Mouse (Mus musculus) T-cell, adult 2 months (primary cell): ENCODE measurements at regions not wholly inside any gene's neighbourhood (a gene's known extent, or its start where the extent isn't known, plus 50 kb on each side); places are given as distances from the start of the nearest gene placed in this dataset.

Experiments
- DNase-seq: peaks from one replicate; pipeline ENCODE4 v3.0.0; 2022; ENCODE audit warnings: low spot score

GRCm38 (mm10) chr3:120748513-120748912 lies 423.0 kb downstream of the Rwdd3 start:
- no peak for DNase-seq

GRCm38 (mm10) chr3:120747678-120748077 lies 423.8 kb downstream of the Rwdd3 start:
- DNase-seq: no peak

DNA sequence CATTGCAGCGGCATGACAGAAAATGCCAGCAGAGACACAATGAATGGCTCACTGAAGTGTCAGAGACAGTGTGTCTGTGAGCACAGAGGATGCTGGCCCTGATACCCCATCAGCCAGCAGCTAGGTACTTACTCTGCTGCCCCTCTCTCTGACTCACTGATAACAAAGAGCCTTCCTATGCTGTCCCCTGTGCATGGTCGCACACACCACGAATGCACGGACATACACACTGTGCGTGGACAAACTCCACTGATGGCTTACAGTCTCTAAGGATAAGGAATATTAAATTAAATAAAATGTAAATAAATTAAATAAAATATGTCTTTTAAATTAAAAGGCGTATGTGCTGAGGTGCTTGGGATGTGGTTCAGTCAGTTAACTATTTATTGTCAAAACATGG lies 438.2 kb downstream of the Rwdd3 start:
- DNase-seq: no peak

DNA sequence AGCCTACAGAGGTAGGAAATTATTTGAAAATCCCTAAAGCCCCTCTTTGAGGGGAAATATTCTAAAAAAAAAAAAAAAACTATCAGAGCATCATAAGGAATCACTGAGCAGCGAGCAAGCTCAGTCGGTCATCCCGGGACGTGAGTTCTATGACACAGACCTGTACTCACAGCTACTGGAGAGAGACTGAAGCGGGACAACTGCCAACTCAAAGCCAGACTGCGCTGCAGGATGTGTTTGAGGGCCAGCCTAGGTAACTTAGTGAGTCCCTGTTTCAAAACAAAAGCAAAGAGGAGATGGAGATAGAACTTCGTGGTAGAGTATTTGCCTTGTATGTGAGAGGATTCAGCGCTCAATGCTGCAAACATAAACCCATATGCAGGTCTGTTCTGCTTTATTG lies 439.1 kb downstream of the Rwdd3 start:
- DNase-seq: no peak

DNA sequence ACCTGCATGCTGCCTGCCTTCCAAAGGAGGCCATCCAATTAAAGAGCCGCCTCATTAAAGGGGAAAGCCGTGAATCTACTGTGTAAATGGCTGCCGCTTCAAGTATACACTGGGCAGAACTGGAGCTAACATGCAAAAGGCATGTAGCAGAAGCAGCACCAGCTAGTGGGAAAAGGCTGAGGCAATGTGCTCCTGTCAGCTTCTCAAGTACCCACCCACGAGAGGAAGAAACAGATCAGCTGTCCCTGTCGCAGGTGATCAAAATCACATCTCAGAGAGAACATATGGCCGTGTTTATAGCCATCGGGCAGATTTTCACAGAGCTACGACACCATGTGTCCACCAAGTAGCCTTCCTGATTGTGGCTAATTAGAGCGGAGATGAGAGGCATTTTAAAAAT lies 440.2 kb downstream of the Rwdd3 start:
- no peak for DNase-seq

GRCm38 (mm10) chr3:120730225-120730624 lies 441.3 kb downstream of the Rwdd3 start:
- DNase-seq: no peak

- DNase-seq: no peak
Measured at GRCm38 (mm10) chr3:120729671-120730070, 441.8 kb downstream of the Rwdd3 start.

- no peak for DNase-seq
Measured at GRCm38 (mm10) chr3:120685227-120685626, 486.3 kb downstream of the Rwdd3 start.

- no peak for DNase-seq
Measured at GRCm38 (mm10) chr3:120675906-120676305, 495.6 kb downstream of the Rwdd3 start.

DNA sequence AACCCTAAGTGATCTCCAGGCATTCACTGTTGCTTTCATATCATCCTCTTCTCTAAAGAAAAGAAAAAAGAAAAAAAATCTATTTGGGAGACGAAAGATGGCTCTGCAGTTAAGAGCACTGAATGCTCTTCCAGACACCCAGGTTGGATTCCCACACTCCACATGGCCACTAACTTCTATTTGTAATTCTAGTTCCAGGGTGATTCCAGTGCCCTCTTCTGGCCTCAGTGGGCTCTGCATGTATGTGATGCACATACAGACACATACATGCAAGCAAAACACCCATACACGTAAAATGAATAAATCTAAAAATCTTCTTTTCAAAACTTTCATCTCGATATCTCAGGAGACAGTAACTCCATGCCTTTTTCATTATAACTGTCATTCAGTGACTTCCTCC lies 502.8 kb downstream of the Rwdd3 start:
- DNase-seq: no peak

GRCm38 (mm10) chr3:120662521-120662920 lies 509.0 kb downstream of the Rwdd3 start:
- DNase-seq: no peak

- no peak for DNase-seq
Measured at GRCm38 (mm10) chr3:120660776-120661175, 510.7 kb downstream of the Rwdd3 start.

DNA sequence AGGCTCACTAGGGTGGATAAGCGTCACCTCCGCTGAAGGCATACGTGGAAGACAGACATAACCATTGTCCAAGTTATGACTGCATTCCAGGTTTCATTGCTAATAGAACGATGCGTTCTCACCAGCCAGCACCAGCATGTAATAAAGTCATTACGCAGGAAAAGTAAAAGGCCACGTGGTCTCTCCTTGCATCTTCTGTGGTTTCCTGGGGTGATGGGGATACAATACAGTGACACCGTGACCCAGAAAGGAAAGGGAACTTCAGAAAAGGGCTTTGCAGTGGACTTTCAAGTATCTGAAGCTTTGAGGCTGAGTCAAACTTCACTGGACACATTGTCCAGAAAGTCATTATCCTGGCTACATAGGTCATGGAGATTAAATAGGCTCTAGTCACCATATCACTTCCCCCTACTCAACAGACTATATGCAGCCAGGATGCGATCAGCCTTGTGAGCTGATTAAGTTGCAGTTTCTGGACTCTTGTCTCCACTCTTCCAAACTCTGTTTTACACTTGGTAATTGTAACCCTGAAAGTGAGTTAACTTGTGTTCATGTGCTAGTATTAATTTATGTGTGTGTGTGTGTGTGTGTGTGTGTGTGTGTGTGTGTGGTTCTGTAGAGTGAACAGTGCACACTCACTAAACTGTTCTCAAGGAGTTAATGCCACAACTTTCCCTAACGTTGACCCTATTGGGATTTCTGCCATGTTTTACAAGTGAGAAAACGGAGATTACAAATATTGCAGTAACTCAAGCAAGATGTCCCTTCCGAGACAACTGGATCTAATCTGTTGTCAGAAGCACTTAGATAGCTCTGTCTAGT lies 522.2 kb downstream of the Rwdd3 start:
- no peak for DNase-seq

GRCm38 (mm10) chr3:120648391-120648790 lies 523.1 kb downstream of the Rwdd3 start:
- no peak for DNase-seq

DNA sequence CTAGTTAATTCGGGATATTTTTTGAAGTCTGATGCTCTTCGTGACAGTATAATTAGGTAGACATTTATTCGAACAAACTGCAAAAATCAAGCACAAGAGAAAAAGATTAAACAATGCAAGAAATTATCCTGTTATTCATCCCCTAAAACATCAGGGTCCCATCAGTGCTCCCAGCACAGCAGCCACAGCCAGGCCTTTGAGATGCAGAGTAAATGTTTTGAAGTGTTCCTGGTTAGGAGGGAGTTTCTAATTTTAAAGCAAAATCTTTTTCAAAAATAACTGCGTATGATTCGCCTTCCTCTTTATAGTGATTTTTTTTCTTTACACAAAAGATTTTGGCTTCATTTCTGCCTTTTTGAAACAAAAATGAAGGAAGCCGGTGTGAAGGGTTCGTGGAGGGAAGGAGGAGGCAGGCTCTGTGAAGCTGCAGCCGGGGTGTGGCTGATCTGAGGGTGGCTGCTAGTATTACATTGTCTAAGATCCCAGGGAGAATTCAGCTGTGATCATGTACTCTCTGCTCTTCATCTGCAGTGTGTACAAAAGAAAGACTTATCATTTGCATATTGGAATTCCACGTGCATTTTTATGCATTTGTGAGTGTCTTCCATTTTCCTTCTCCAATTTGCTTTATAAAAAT lies 534.7 kb downstream of the Rwdd3 start:
- DNase-seq: no peak

GRCm38 (mm10) chr3:120618358-120618757 lies 553.1 kb downstream of the Rwdd3 start:
- DNase-seq: no peak

- no peak for DNase-seq
Measured at GRCm38 (mm10) chr3:120594226-120594625, 577.3 kb downstream of the Rwdd3 start.

- no peak for DNase-seq
Measured at GRCm38 (mm10) chr3:120591183-120591582, 580.3 kb downstream of the Rwdd3 start.

DNA sequence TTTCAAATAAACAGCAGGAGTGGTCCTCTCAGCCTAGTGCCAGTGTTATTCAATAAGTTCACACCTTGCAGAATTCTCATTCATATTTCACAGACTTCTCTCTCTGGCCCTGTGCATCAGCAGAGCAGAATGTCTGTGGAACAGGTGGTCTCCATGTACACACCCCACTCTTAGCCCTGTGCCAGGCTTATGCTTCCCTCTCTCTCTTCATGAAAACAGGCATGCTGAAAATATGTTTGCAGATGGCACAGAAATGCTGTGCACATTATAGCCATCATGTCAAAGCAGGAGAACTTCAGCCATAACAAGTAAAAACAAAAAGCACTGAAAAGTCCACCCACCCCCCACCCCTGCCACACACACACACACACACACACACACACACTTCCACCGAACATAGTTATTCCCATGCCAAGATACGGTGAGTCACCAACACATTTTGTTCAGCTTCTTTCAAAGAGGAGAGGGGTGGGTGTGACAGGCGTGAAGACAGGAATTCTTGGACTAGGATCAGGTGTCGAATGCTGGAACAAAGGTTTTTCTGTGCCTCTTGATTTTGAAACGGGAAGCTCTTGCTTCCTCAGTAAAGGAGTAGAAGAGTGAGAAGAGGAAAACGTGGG lies 600.6 kb downstream of the Rwdd3 start:
- no peak for DNase-seq

- DNase-seq: no peak
Measured at GRCm38 (mm10) chr3:120541556-120542476, 629.7 kb downstream of the Rwdd3 start.

- no peak for DNase-seq
Measured at GRCm38 (mm10) chr3:120533901-120534300, 637.6 kb downstream of the Rwdd3 start.
